Mouse (Mus musculus): ENCODE results near the gene Ugt1a10. TPM values are rescaled to one million over a fixed set of nuclear protein-coding genes. Genes with fewer than 3 reads are reported as not detected.

The Ugt1a10 gene
- total RNA-seq, 2 experiments from 2014 or later: not detected

DNA sequence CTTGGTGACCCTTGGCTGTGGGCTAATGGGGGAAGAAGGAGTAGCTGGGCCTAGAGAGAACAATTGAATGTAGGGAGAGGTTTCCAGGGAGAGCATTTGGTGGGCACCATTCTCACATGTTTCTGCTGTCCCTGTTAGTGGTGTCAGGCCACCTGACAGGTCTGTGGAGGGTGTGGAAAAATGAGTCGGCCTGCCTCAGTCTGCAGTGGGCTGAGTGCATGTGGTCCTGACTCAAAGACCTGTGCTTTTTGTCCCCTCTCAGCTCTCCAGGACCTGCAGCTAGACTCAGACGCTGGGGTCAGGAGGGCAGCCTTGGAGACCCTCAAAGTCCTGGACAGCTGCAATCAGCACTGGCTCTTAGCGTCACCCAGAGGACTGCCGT lies 204.4 kb downstream of the Ugt1a10 start:
- Histone ChIP-seq H3K4me3 (no peak overlapping the region), H3K27ac (no peak overlapping the region)
- intact Hi-C loops (cut with DNase I): no loop called here
- no peak for TF ChIP-seq CTCF (IDR thresholded peaks at IDR 0.05)
- DNase-seq (ENCODE audit: extremely low spot score in 1 of 2, low spot score in 2 of 2): no peak

DNA sequence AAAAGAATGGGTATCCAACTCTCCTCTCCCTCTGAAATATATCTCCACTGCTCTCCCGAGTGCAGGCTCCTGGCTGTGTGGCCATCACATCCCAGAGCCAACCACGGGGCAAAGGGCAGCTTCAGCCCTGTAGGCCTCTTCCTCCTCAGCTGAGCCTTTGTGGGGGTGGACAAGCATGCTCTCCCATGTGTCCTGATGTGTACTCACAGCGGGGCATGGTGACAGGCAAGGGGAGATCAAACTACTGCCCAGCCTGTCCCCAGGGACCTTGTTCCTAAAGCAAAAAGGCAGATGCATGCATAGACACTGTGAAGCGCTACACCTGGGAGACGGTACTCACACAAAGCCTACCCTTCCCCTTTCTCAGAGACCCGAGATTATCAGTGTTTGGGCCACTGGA lies 204.9 kb downstream of the Ugt1a10 start:
- DNase-seq (ENCODE audit: extremely low spot score in 1 of 2, low spot score in 2 of 2): no peak

DNA sequence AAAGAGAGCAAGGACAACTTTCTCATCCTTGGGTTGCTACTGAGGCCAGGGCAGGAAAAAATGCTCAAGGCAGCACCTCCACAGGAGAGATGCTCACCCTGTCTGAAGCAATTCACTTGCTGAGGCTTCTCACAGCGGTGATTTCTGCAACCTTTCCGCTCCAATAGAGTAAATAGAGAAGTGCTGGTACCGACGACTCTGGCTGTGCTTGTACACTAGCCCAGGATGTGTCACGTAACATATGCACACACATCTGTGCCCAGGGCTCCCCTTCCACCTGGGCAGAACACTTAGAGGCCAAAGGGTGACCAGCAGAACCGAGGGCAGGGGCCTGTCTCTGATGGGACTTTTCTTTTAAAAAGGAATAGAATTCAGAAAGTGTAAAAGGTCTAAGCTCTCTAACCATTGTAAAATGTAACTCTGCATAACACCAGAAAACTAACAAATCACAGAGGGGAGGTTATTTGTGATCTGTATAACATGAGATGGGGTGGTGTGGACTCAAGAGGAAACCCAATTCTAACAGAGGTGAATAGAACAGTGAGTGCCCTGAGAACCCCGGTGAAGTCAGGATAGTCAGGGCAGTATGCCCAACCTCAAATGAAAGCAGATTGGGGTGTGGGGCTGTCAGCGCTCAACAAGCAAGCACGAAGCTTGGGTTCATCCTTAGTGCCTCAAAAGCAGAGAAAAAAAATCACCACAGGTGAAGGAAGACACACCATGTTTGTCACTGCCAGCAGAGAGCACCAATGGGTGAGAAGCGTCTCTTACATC lies 205.6 kb downstream of the Ugt1a10 start:
- intact Hi-C loops (cut with DNase I): no loop called here
- TF ChIP-seq CTCF (IDR thresholded peaks at IDR 0.05): no peak
- H3K27ac ChIP-seq: no peak overlapping the region
- no peak overlapping the region for H3K4me3 ChIP-seq
- DNase-seq (ENCODE audit: extremely low spot score in 1 of 2, low spot score in 2 of 2): no peak

More for the DNA sequence above, 204.9 kb downstream of the Ugt1a10 start:
- Histone ChIP-seq H3K27ac (no peak overlapping the region), H3K4me3 (no peak overlapping the region)
- intact Hi-C loops (cut with DNase I): no loop called here
- TF ChIP-seq CTCF (IDR thresholded peaks at IDR 0.05): no peak

DNA sequence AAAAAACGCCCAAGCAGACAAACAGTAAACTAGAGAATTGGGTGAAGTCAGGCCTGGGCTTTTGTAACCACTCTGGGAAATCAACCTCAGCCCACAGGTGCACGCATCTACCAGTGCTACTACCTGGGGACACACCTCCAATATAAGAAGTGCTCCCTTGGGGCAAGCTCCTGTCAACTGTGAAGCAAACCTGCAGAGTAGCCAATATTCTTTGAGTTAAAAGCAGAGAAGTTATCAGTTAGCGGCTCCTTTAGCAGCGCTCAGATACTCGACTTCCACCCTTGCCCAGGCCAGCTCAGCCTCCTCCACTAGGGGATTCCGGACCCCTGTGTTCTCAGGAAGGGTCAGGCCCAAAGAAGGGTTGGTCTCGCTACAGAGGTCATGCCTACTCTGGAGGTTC lies 206.5 kb downstream of the Ugt1a10 start:
- intact Hi-C loops (cut with DNase I): no loop called here
- Histone ChIP-seq H3K4me3 (no peak overlapping the region), H3K27ac (no peak overlapping the region)
- no peak for TF ChIP-seq CTCF (IDR thresholded peaks at IDR 0.05)
- no peak for DNase-seq (ENCODE audit: extremely low spot score in 1 of 2, low spot score in 2 of 2)

DNA sequence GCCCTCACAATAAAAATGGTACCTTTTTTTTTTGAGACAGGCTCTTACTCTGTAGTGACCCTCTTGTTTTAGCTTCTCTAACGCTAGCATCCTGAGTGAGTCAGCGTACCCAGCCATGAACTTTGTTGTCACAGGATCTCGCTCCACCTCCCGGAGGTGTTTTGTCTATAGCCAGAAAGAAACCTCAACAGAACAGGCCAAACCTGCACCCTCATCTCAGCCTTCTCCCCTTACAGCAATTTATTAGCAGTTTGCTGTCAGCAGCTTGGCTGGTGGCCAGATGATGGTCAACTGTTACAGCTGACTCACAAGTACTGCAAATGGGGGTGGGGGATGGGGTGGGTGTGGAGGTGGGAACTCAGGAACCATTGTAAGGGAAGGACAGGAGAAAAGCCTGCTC lies 207.1 kb downstream of the Ugt1a10 start:
- no peak for TF ChIP-seq CTCF (IDR thresholded peaks at IDR 0.05)
- intact Hi-C loops (cut with DNase I): no loop called here
- Histone ChIP-seq H3K4me3 (no peak overlapping the region), H3K27ac (no peak overlapping the region)
- no peak for DNase-seq (ENCODE audit: extremely low spot score in 1 of 2, low spot score in 2 of 2)

DNA sequence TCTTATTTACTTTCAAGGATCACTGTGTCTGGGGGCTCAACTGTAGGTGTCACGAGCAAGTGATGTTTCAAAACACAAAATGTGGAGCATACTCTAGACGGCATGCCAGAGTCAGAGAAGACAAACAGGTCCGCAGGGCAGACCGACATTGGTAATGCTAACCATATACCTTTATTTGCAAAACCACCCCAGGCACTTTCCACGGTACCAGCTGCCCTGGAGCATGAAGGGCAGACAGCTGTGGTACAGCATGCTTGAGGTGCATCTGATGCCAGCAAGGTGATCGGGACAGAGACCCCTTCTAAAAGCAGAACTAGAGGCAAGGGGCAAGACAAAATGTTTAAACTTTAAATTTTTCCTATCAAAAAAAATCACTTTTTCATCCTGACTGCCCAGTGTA lies 207.8 kb downstream of the Ugt1a10 start:
- no peak overlapping the region for H3K27ac ChIP-seq
- no peak for TF ChIP-seq CTCF (IDR thresholded peaks at IDR 0.05)
- no peak for DNase-seq (ENCODE audit: extremely low spot score in 1 of 2, low spot score in 2 of 2)
- H3K4me3 ChIP-seq: no peak overlapping the region
- intact Hi-C loops (cut with DNase I): no loop called here

DNA sequence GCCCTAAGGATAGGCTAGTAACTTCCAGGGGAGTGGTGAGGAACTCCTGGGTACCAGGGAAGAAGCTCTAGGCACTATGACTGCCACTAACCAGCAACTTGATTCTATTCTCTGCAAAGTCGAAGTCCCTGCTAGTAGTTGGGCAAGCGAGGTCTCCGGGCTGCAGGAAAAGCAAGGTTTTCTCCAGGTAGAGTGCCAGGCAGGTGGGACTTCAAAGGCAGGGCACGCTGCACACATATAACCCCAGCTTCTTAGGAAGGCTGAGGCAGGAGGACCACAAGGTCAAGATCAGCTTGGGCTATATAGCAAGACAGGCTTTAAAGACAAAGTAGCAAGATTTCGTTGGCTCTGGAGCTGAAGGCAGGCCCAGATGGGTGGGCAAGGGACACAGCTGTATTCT lies 208.6 kb downstream of the Ugt1a10 start:
- intact Hi-C loops (cut with DNase I): no loop called here
- H3K4me3 ChIP-seq: no peak overlapping the region
- DNase-seq (ENCODE audit: extremely low spot score in 1 of 2, low spot score in 2 of 2): no peak
- no peak overlapping the region for H3K27ac ChIP-seq
- TF ChIP-seq CTCF (IDR thresholded peaks at IDR 0.05): no peak

DNA sequence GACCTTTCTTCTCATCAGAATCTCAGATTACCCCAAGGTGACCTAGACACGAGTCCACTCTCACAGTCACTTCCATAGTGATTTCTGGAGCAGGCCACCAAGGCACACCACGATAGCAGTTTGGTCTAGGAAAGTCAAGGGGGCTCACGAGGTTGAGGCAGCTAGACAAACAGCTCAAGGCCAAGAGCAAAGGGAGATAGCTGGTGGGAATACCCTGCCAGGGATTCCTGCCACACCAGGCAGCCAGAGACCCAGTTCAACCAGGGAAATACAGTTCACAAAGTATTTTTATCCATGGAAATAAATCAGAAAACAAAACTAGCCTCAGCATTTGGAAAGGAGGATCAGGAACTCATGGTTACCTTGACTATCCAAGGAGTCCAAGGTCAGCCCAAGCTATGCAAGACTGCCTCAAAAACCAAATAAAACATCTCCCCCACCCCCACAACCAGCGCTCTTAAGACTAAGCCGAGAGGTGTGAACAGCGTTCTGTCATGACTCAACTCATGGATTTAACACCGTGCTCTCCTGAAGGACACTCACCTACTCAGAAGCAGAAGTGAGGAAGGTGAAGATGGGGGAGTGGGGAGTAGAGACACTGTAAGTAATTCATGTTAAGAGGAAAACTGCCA lies 209.2 kb downstream of the Ugt1a10 start:
- no peak overlapping the region for H3K27ac ChIP-seq
- intact Hi-C loops (cut with DNase I): no loop called here
- DNase-seq (ENCODE audit: extremely low spot score in 1 of 2, low spot score in 2 of 2): no peak
- TF ChIP-seq CTCF (IDR thresholded peaks at IDR 0.05): no peak
- no peak overlapping the region for H3K4me3 ChIP-seq

DNA sequence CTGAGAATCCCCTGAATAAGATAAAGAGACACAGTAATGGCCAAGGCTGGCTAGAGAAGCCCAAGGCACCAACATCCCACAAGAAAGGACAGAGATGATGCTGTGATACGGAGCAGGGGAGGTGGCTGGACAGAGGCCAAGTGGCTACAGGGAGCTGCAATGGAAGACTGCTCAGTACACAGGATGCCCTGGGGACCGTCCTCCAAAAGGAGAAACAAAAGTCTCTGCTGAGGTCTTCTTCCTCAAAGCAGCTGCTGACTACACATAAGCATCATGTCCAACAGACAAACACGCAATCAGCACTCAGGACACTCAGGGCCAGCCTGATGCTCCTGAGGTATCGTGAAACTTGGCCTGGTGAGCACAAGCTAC lies 209.7 kb downstream of the Ugt1a10 start:
- intact Hi-C loops (cut with DNase I): no loop called here
- no peak overlapping the region for H3K27ac ChIP-seq

DNA sequence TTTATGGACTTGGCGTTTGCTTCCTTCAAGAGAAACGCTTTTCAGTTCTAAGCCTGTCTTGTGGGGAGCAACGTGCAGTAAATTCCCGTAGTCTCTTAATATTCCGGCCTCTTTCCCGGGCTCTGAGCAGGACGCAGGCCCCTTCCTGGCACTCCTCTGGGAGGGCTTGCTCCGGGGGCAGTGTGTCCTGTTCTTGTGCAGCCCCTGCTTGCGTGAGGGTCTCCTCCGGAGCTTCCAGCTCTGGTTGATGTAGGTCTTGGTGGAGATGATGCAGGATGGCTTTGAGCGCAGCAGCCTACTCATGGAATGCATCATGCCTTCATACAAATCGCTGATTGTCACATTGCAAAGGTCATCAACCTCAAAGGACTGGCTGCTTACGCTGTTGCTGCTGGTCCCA lies 210.9 kb downstream of the Ugt1a10 start:
- no peak for DNase-seq (ENCODE audit: extremely low spot score in 1 of 2, low spot score in 2 of 2)
- TF ChIP-seq CTCF (IDR thresholded peaks at IDR 0.05): no peak
- H3K4me3 ChIP-seq: no peak overlapping the region
- H3K27ac ChIP-seq: no peak overlapping the region
- intact Hi-C loops (cut with DNase I): loop anchor here (1.0 kb wide), 1 partner anchor 8 kb away; no protein-coding TSS in a partner anchor

More for the DNA sequence above, 209.7 kb downstream of the Ugt1a10 start:
- TF ChIP-seq CTCF (IDR thresholded peaks at IDR 0.05): no peak
- DNase-seq (ENCODE audit: extremely low spot score in 1 of 2, low spot score in 2 of 2): no peak
- no peak overlapping the region for H3K4me3 ChIP-seq

DNA sequence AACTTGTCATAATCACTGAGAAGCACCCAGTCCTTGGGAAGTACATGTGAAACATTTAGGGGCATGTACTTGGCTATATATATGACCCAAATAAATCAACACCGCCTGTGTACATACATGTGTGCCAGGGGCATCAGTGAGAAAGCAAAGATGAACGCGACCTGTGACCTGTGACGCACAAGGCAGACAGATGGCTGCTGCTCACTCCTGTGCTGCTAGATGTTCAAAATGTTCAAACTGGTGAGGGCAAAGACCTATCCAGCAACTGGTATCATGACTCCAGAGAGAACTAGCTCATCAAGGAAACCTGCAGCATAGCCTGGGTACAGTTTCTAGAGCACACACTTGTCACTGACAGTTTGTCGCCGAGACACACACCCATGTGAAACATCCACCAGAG lies 212.3 kb downstream of the Ugt1a10 start:
- no peak overlapping the region for H3K4me3 ChIP-seq
- no peak for DNase-seq (ENCODE audit: extremely low spot score in 1 of 2, low spot score in 2 of 2)
- no peak overlapping the region for H3K27ac ChIP-seq
- no peak for TF ChIP-seq CTCF (IDR thresholded peaks at IDR 0.05)
- intact Hi-C loops (cut with DNase I): no loop called here

DNA sequence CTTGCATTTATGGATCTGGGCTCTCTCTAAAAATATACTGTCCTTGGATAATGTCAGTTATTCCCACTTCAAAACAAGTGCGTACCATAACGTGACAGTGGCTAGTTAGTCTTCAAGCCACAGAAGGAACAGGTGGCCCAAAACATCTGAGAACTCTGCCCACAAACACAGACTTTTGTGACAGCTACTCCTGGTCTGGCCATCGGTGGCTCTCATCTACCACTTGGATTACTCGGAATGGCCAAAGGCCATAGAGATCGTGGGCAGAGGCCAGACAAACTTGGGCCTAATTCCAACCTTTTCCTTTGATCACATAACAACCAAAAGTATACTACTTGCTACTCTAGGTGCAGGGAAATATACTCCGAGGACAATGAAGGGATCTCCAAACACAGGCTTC lies 212.9 kb downstream of the Ugt1a10 start:
- intact Hi-C loops (cut with DNase I): no loop called here
- DNase-seq (ENCODE audit: extremely low spot score in 1 of 2, low spot score in 2 of 2): no peak
- Histone ChIP-seq H3K27ac (no peak overlapping the region), H3K4me3 (no peak overlapping the region)
- TF ChIP-seq CTCF (IDR thresholded peaks at IDR 0.05): no peak

Small RNA genes lying within 50 kb of the gene (microRNA-seq; reads per million reads assigned to microRNA genes)
- 0 reads per million in 2 experiments for gene Gm25198

Other genes with a start within 250 kb of the Ugt1a10 start
- gene Dgkd, start 202.1 kb upstream of the Ugt1a10 start, total RNA-seq (2021): 100 to 1,000 TPM in 1 of 2 experiments, 10 to 100 TPM in 1; 95.3 to 106 TPM
- 10 to 100 TPM; 24.2 to 25.4 TPM for gene Usp40, start 46.8 kb upstream of the Ugt1a10 start, total RNA-seq (2021)
- not detected for gene Ugt1a9, start 15.4 kb downstream of the Ugt1a10 start, total RNA-seq (2021)
- not detected for gene Ugt1a8, start 32.4 kb downstream of the Ugt1a10 start, total RNA-seq (2021)
- gene Ugt1a7c, start 39.7 kb downstream of the Ugt1a10 start, total RNA-seq (2021): under 1 TPM; 0.54 to 0.82 TPM
- not detected for gene Ugt1a6b, start 47.9 kb downstream of the Ugt1a10 start, total RNA-seq (2021)
- 1 to 10 TPM; 1.5 to 2.3 TPM for gene Ugt1a6a, start 79.4 kb downstream of the Ugt1a10 start, total RNA-seq (2021)
- under 1 TPM in 1 of 2 experiments, not detected in 1; 0.34 TPM for gene Ugt1a5, start 110.6 kb downstream of the Ugt1a10 start, total RNA-seq (2021)
- not detected for gene Ugt1a2, start 145.2 kb downstream of the Ugt1a10 start, total RNA-seq (2021)
- gene Dnajb3, start 150.4 kb downstream of the Ugt1a10 start, total RNA-seq (2021): 1 to 10 TPM; 1.8 to 1.9 TPM
- under 1 TPM in 1 of 2 experiments, not detected in 1; 0.32 TPM for gene Ugt1a1, start 156.6 kb downstream of the Ugt1a10 start, total RNA-seq (2021)
- under 1 TPM in 1 of 2 experiments, not detected in 1; 0.19 TPM for gene Mroh2a, start 171.6 kb downstream of the Ugt1a10 start, total RNA-seq (2021)
- gene Hjurp, start 222.2 kb downstream of the Ugt1a10 start, total RNA-seq (2021): 10 to 100 TPM; 45.8 to 47.2 TPM
- under 1 TPM; 0.23 to 0.26 TPM for gene Trpm8, start 222.3 kb downstream of the Ugt1a10 start, total RNA-seq (2021)

Measured in left cerebral cortex, adult 2 months (tissue).